Mouse (Mus musculus) heart, adult 2 months (tissue): ENCODE results near the gene Enah. TPM values are rescaled to one million over a fixed set of nuclear protein-coding genes. Genes with fewer than 3 reads are reported as not detected.

Experiments
- DNase-seq, 2 experiments: peaks; one replicate each; pipeline ENCODE4 v3.0.0; 2021
- H3K27ac ChIP-seq: fragments of 200-600 bp; 2 replicates; pipeline ENCODE4 v1.8.1; 2022
- H3K27me3 ChIP-seq: fragments of 200-500 bp; 2 replicates; pipeline ENCODE4 v1.6.1; 2012; ENCODE audit warnings: mild to moderate bottlenecking, low read length, inconsistent platforms, mixed read lengths; ENCODE audit not compliant: control insufficient read depth, insufficient read depth
- H3K36me3 ChIP-seq: fragments of 200-500 bp; 2 replicates; pipeline ENCODE4 v1.6.1; 2012; ENCODE audit warnings: low read length, inconsistent platforms; ENCODE audit not compliant: control insufficient read depth, insufficient read depth
- H3K4me1 ChIP-seq: fragments of 200-500 bp; 2 replicates; pipeline ENCODE4 v1.6.1; 2011; ENCODE audit warnings: low read length; ENCODE audit not compliant: control insufficient read depth, insufficient read depth
- H3K4me3 ChIP-seq: fragments of 200-600 bp; 2 replicates; pipeline ENCODE4 v1.8.1; 2022
- H3K79me2 ChIP-seq: fragments of 200-500 bp; replicated peaks from 2 replicates; pipeline ENCODE4 v1.6.1; 2012; ENCODE audit warnings: mild to moderate bottlenecking, inconsistent platforms, low read length, moderate library complexity, mixed read lengths; ENCODE audit not compliant: control insufficient read depth, insufficient read depth
- H3K9ac ChIP-seq: fragments of 200-500 bp; 2 replicates; pipeline ENCODE4 v1.6.1; 2012; ENCODE audit warnings: low read depth, mild to moderate bottlenecking, control low read depth, inconsistent platforms, low read length, mixed read lengths
- CTCF ChIP-seq: fragments of 200-600 bp; IDR thresholded peaks from 2 replicates; pipeline ENCODE4 v1.8.1; 2022; ENCODE audit warnings: antibody characterized with exemption, mild to moderate bottlenecking, moderate library complexity
- EP300 ChIP-seq: fragments of 200-500 bp; IDR thresholded peaks from 2 replicates; pipeline ENCODE4 v1.6.1; 2011; ENCODE audit warnings: low read depth, low read length, control low read depth; ENCODE audit not compliant: insufficient read depth
- POLR2A ChIP-seq: fragments of 200-500 bp; IDR thresholded peaks from 2 replicates; pipeline ENCODE4 v1.6.1; 2011; ENCODE audit warnings: mild to moderate bottlenecking, low read depth, low read length, control low read depth; ENCODE audit not compliant: insufficient read depth
- WGBS: fragments of 180-500 bp; shearing (Covaris S2); methylation state at CpG from one replicate; pipeline ENCODE4 v1.1.7; 2018; 5-methylcytosine and 5-hydroxymethylcytosine counted together
- intact Hi-C: fragments of 180-260 bp; cut with DNase I; formaldehyde crosslinking; loops from one replicate; pipeline ENCODE4 v1.15.1; 2025
- polyA plus RNA-seq: library from polyadenylated mRNA; depleted of rRNA; stranded (reverse); fragments of >200 nt; gene quantifications from 2 replicates; pipeline ENCODE4 v1.2.3, GENCODE M21; 2012
- total RNA-seq, 2 experiments: library from RNA; stranded (reverse); gene quantifications; 2 replicates each; pipeline ENCODE4 v1.2.3; 2021

Gene Enah
- total and polyA plus RNA-seq, 3 experiments: 28.3 to 124 (median 101) TPM

DNA sequence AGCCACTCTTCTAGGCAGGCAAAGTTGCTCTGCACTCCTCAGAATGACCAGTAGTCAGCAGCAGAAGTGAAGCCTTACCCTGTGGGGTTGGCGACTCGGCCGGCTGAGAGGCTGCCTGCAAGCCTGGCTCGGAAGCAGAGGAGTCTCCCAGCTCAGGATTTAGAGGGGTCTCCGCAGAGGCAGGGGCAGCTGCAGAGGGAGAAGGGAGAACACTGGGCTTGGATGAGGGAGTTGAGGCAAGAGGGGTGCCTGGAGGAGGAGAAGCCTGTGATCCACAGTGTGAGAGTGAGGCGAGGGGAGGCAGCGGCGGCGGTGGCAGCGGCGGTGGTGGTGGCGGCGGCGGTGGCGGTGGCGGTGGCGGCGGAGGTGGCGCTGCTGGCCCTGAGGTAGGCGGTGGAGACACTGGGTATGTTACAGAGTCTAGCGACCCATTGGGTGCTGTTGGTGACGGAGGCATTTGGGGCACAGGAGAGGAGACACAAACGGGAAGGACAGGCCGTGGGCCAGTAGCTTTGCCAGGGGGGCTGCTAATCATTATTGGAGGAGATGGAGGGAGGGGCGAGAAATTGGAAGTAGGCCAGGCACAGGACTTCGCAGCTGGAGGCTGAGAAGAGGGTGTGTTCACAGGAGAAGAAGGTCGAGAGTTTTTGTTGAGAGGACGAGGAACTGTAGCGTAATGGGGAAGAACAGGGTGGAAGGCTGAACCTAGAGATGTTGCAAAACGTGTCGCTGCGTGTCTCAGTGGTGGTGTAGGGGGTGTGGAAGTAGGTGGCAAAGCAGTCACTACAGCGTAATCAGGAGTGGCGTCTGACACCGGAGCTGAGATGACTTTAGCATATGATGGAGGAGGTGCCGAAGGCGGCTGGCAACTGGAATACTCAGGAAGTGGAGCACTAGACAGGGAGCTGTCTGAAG, 98.0 kb downstream of the Enah start:
- Histone ChIP-seq H3K36me3 (no peaks in the 10 kb centered on the region), H3K27ac (no peak overlapping the region), H3K79me2 (no peaks in the 10 kb centered on the region), H3K4me1 (no peaks in the 10 kb centered on the region), H3K9ac (peak overlapping the region; percentile 78), H3K4me3 (peak overlapping the region; percentile 11; the same call in 1 of the 2 replicates), H3K27me3 (no peaks in the 10 kb centered on the region)
- 43% methylated on average over 29 of the region's 37 CpGs for WGBS
- TF ChIP-seq CTCF: peak; percentile 55
- no peak for TF ChIP-seq EP300
- intact Hi-C loops: loop anchor here (5.0 to 10.0 kb wide), 2 partner anchors 50 to 103 kb away; no protein-coding TSS in a partner anchor
- DNase-seq: peak; percentile 35 to 40

DNA sequence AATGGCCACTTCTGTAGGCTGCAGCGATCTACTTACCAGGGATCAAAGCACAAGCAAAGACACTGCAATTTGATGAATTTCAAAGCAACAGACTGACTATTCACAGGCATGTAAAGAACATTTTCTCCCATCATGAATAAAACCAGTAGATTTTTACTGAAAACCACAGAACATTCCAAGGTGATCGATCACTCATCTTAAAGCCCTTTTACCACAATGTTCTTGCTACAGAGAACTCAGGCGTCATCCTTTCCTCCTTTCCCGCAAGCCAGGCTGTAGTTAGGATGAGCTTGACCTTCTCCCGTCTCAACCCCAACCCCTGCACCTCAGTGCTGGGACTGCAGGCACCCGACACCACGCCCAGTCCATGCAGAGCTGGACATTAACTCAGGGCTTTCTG, 107.9 kb downstream of the Enah start:
- no peak for TF ChIP-seq POLR2A
- TF ChIP-seq EP300: no peak
- TF ChIP-seq CTCF: no peak
- H3K4me1 ChIP-seq: no peaks in the 10 kb centered on the region
- H3K79me2 ChIP-seq: no peaks in the 10 kb centered on the region
- no peak overlapping the region for H3K4me3 ChIP-seq
- no peak overlapping the region for H3K9ac ChIP-seq
- WGBS: 93% methylated on average over 7 of the region's 7 CpGs
- no peaks in the 10 kb centered on the region for H3K27me3 ChIP-seq
- no peak for DNase-seq
- intact Hi-C loops: no loop called here
- no peak overlapping the region for H3K27ac ChIP-seq
- no peaks in the 10 kb centered on the region for H3K36me3 ChIP-seq

DNA sequence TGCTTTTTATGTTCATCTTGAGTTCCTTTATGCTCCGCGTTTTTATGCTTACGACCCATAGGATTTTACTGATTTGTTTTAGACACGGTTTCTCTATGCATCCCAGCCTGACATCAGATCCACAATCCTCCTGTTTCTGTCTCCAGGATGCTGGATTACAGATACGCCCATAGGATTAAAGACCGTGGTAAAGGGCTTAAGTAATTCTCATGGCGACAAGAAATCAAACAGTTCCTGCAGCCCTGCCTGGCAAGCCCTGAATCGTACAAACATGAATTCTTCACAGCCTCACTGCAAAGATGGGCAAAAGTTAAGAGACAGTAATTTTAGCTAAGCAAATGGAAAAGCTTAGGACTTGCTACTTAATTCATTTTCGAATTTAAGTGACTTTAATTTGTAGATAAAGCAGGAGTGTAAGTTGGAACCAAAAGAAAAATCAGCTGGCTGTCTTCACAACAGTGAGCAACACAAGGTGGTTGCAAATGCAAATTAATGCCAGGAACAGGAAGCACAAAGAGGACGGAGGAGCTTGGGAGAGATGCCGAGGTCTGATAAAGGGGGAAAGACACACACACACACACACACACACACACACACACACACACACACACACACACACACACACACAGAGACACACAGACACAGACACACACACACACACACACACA, 118.0 kb downstream of the Enah start:
- Histone ChIP-seq H3K4me1 (no peaks in the 10 kb centered on the region), H3K9ac (no peak overlapping the region), H3K27ac (no peak overlapping the region), H3K4me3 (no peak overlapping the region), H3K36me3 (no peaks in the 10 kb centered on the region; the same call in 1 of the 2 replicates), H3K27me3 (no peaks in the 10 kb centered on the region), H3K79me2 (no peaks in the 10 kb centered on the region)
- TF ChIP-seq POLR2A (no peak), EP300 (no peak), CTCF (no peak)
- DNase-seq: no peak
- 75% methylated on average over 11 of the region's 11 CpGs for WGBS
- intact Hi-C loops: no loop called here

DNA sequence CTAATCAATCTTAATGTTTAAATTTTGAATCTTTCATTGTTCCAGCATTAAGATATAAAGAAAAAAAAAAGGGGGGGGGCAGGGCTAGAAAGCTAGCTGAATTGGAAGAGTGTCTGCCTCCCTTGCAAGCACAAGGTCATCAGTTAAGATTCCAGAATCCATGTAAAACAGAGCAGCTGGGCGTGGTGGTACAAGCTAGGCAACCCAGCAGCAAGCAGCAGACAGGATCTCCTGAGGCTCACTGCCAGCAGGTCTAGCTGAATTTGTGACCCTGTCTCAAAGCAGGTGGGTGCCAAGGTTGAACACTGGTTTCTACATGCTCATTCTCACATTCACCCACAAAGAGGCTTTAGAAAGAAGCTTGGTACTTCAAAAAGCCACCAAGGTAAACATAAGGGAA, 118.9 kb downstream of the Enah start:
- intact Hi-C loops: no loop called here

DNA sequence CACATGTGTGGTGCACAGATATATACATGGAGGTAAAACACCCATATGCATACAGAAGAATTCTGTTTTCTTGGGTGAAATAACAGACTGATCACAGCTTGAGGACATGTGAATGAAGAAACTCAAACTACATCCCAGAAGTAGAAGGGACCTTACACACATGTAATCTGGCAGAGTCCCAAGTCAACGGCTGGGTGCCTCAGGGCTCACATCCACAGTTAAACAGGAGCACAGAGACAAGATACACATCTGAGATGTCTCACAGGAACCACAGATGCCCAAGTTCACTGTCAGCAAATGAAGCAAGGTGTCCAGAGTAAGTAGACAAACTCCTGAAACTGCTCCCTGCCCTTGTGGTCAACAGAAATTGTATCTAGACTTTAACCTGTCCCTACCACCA, 120.8 kb downstream of the Enah start:
- intact Hi-C loops: no loop called here
- H3K9ac ChIP-seq: no peak overlapping the region

More for the DNA sequence above, 118.9 kb downstream of the Enah start:
- Histone ChIP-seq H3K4me1 (no peaks in the 10 kb centered on the region), H3K27ac (no peak overlapping the region), H3K9ac (no peak overlapping the region), H3K36me3 (no peaks in the 10 kb centered on the region; the same call in 1 of the 2 replicates), H3K4me3 (no peak overlapping the region), H3K27me3 (no peaks in the 10 kb centered on the region), H3K79me2 (no peaks in the 10 kb centered on the region)
- DNase-seq: no peak
- TF ChIP-seq CTCF (no peak), EP300 (no peak), POLR2A (no peak)
- WGBS: 62% methylated on average over 1 of the region's 1 CpGs

DNA sequence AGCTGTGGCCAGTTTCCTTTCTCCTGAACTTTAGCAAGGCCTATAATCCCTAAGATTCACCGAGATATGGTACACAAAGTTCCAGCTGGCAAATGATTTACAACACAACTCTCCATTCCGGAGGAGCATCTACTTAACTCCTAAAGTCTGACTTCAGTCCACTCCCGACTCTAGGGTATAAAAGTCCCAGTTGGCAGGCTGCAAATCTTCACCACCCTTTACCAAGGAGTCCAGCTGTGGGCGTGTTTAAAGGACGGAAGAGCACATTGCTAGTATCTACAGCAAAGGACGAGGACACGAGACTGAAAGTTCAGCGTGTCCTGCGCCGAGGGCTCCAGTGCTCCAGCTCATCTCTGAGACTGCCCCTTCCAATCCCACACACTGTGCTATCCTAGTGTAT, 122.8 kb downstream of the Enah start:
- WGBS: 82% methylated on average over 10 of the region's 10 CpGs

More for the DNA sequence above, 120.8 kb downstream of the Enah start:
- TF ChIP-seq POLR2A: no peak
- TF ChIP-seq EP300: no peak
- no peak for TF ChIP-seq CTCF
- Histone ChIP-seq H3K27ac (no peak overlapping the region), H3K27me3 (no peaks in the 10 kb centered on the region), H3K4me1 (no peaks in the 10 kb centered on the region; the same call in 1 of the 2 replicates), H3K79me2 (no peaks in the 10 kb centered on the region), H3K36me3 (no peaks in the 10 kb centered on the region), H3K4me3 (no peak overlapping the region)
- 36% methylated on average over 1 of the region's 1 CpGs for WGBS
- no peak for DNase-seq

More for the DNA sequence above, 122.8 kb downstream of the Enah start:
- Histone ChIP-seq H3K4me1 (no peaks in the 10 kb centered on the region; the same call in 1 of the 2 replicates), H3K4me3 (no peak overlapping the region), H3K27me3 (no peaks in the 10 kb centered on the region), H3K9ac (no peak overlapping the region), H3K79me2 (no peaks in the 10 kb centered on the region), H3K27ac (no peak overlapping the region), H3K36me3 (no peaks in the 10 kb centered on the region)
- no peak for DNase-seq
- intact Hi-C loops: no loop called here
- TF ChIP-seq CTCF (no peak), EP300 (no peak), POLR2A (no peak)
